Mouse (Mus musculus) embryonic fibroblast, embryonic 13.5 days (primary cell): ENCODE data around the gene Zfp362.

Experiments used
- CTCF ChIP-seq: IDR thresholded peaks from 2 replicates; pipeline ENCODE4 v1.5.1; 2011; ENCODE audit warnings: mild to moderate bottlenecking, control low read depth, low read length, moderate library complexity, borderline replicate concordance; ENCODE audit not compliant: insufficient read depth
- POLR2A ChIP-seq: IDR thresholded peaks from 2 replicates; pipeline ENCODE4 v1.6.1; 2011; ENCODE audit warnings: low read depth, mild to moderate bottlenecking, control low read depth, low read length, moderate library complexity

- TF ChIP-seq POLR2A = no peak
- TF ChIP-seq CTCF = no peak
These were observed 16.2 kb downstream of the Zfp362 start for GRCm38 (mm10) chr4:128789646-128790045.
